Mouse (Mus musculus): ENCODE results near the gene D630045J12Rik.

DNA sequence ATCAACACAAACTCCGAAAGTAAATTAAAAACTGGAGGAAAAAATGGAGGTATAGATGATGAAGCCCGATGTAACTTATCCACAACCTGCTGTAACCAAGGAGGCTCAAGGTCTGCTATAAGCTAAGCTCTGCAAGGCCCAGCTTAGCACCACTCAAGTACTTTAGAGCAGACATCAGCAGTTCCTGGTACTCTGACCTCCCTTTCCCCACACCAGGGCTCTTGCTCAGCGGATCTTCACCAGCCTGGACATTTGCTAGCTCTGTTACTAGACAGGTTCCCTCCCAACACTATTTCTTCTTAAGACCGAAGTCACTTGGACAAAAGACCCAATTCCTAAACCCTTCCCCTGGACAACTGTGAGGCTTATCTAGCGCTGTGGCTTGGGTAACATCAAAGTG is 128.9 kb downstream of the D630045J12Rik start:
- TF ChIP-seq CTCF (IDR thresholded peaks at IDR 0.05; ENCODE audit: extremely low read depth, insufficient read depth, insufficient read length, insufficient replicate concordance) (no peak), POLR2A (IDR thresholded peaks at IDR 0.05; ENCODE audit: low read depth, low read length) (no peak)

Data from spleen, adult 2 months (tissue).